Mouse (Mus musculus) embryonic fibroblast, embryonic 13.5 days (primary cell): Measurements from ENCODE around the gene Ttc3. TPM values are rescaled to one million over a fixed set of nuclear protein-coding genes. Genes with fewer than 3 reads are reported as not detected.

Experiments used
- H3K27ac ChIP-seq: 2 replicates; pipeline ENCODE4 v1.5.1; 2012; ENCODE audit warnings: low read length, control low read depth, inconsistent platforms; ENCODE audit not compliant: insufficient read depth
- H3K4me1 ChIP-seq: 2 replicates; pipeline ENCODE4 v1.6.1; 2011; ENCODE audit warnings: low read length; ENCODE audit not compliant: control insufficient read depth, insufficient read depth
- H3K4me3 ChIP-seq: 2 replicates; pipeline ENCODE4 v1.5.1; 2011; ENCODE audit warnings: mild to moderate bottlenecking, control low read depth, low read length; ENCODE audit not compliant: insufficient read depth
- CTCF ChIP-seq: IDR thresholded peaks from 2 replicates; pipeline ENCODE4 v1.5.1; 2011; ENCODE audit warnings: mild to moderate bottlenecking, control low read depth, low read length, moderate library complexity, borderline replicate concordance; ENCODE audit not compliant: insufficient read depth
- POLR2A ChIP-seq: IDR thresholded peaks from 2 replicates; pipeline ENCODE4 v1.6.1; 2011; ENCODE audit warnings: low read depth, mild to moderate bottlenecking, control low read depth, low read length, moderate library complexity
- polyA plus RNA-seq: library from polyadenylated mRNA; stranded (reverse); fragments of >200 nt; gene quantifications from 2 replicates; pipeline ENCODE4 v1.2.4, GENCODE M21; 2011; ENCODE audit warnings: low read depth; ENCODE audit not compliant: missing spikeins, insufficient read length

Ttc3 gene
- polyA plus RNA-seq, 1 experiment, result 167 TPM

GRCm38 (mm10) chr16:94345733-94346132 is 24.7 kb upstream of the Ttc3 start:
- Histone ChIP-seq H3K4me3 (no peak overlapping the region), H3K27ac (no peak overlapping the region), H3K4me1 (no peaks in the 10 kb centered on the region)
- no peak for TF ChIP-seq POLR2A
- TF ChIP-seq CTCF, result no peak

GRCm38 (mm10) chr16:94347080-94347731 is 23.2 kb upstream of the Ttc3 start:
- TF ChIP-seq POLR2A (no peak), CTCF (no peak)
- Histone ChIP-seq H3K27ac (no peak overlapping the region), H3K4me3 (no peak overlapping the region), H3K4me1 (no peaks in the 10 kb centered on the region)

- Histone ChIP-seq H3K4me1 (no peaks in the 10 kb centered on the region), H3K4me3 (no peak overlapping the region), H3K27ac (no peak overlapping the region)
- TF ChIP-seq CTCF (no peak), POLR2A (no peak)
Measured at GRCm38 (mm10) chr16:94348779-94349178, 21.6 kb upstream of the Ttc3 start.

- Histone ChIP-seq H3K4me1 (no peaks in the 10 kb centered on the region), H3K27ac (no peak overlapping the region), H3K4me3 (no peak overlapping the region)
- TF ChIP-seq CTCF (no peak), POLR2A (no peak)
Measured at GRCm38 (mm10) chr16:94349588-94350286, 20.7 kb upstream of the Ttc3 start.

- no peaks in the 10 kb centered on the region for H3K4me1 ChIP-seq
- TF ChIP-seq CTCF, result no peak
- no peak for TF ChIP-seq POLR2A
- H3K4me3 ChIP-seq, result no peak overlapping the region
- H3K27ac ChIP-seq, result no peak overlapping the region
Measured at GRCm38 (mm10) chr16:94350287-94350677, 20.1 kb upstream of the Ttc3 start.

- Histone ChIP-seq H3K4me3 (no peak overlapping the region), H3K4me1 (no peaks in the 10 kb centered on the region), H3K27ac (no peak overlapping the region)
- TF ChIP-seq CTCF (no peak), POLR2A (no peak)
Measured at GRCm38 (mm10) chr16:94354450-94354849, 16.0 kb upstream of the Ttc3 start.

GRCm38 (mm10) chr16:94356046-94356445 is 14.4 kb upstream of the Ttc3 start:
- TF ChIP-seq CTCF (no peak), POLR2A (no peak)
- Histone ChIP-seq H3K27ac (no peak overlapping the region), H3K4me1 (no peaks in the 10 kb centered on the region), H3K4me3 (no peak overlapping the region)

- H3K4me3 ChIP-seq, result no peak overlapping the region
- no peaks in the 10 kb centered on the region for H3K4me1 ChIP-seq
- TF ChIP-seq POLR2A (no peak), CTCF (no peak)
- no peak overlapping the region for H3K27ac ChIP-seq
Measured at GRCm38 (mm10) chr16:94356776-94357494, 13.5 kb upstream of the Ttc3 start.

- Histone ChIP-seq H3K27ac (no peak overlapping the region), H3K4me1 (peaks cover 3% of the 10 kb centered on the region), H3K4me3 (no peak overlapping the region)
- TF ChIP-seq POLR2A (no peak), CTCF (no peak)
Measured at GRCm38 (mm10) chr16:94358091-94358490, 12.3 kb upstream of the Ttc3 start.
